Mouse (Mus musculus) ovary, adult 10 weeks (tissue): ENCODE data around the gene Fgf12. TPM values are rescaled to one million over a fixed set of nuclear protein-coding genes. Genes with fewer than 3 reads are reported as not detected.

ENCODE experiments used
- polyA plus RNA-seq: library from polyadenylated mRNA; stranded (reverse); fragments of 350-450 nt; fragmentation: Illumina TruSeq; extraction: RNeasy Lipid Tissue Mini Kit (QIAGEN cat#74804); gene quantifications from one replicate; pipeline ENCODE4 v1.2.3, GENCODE M21; 2014

Fgf12 gene
- polyA plus RNA-seq, result 4.0 TPM

DNA sequence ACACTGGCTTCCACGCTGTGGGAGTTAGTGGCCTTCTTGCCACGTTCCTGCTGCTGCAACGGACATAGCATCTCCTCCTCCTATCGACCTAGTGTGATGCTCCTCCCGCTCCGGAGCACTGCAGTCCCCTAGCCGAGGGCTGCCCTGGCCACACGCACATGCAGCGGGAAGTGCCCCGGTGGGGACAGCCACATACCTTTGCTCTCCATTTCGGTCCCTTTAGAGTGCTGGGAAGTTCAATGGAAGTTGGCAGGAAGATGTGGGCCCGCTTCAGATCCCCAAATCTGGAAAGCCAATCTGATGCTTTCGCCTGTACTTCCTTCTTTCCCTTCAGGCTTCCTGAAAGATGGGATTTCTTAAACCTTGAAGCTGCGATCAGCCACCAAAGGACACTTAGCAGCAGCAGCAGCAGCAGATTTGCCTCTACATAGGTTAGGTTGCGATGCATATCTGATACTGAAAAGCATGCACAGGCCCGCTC, at the start of gene Fgf12:
Gene Fgf12, minus strand, starts transcription at position 431 of the 481 bp plus-strand sequence.

Other genes with a start within 250 kb of the Fgf12 start
- gene Mb21d2, start 176.6 kb upstream of the Fgf12 start, polyA plus RNA-seq, result 19.0 TPM